Mouse (Mus musculus) heart, embryonic 14.5 days (tissue): ENCODE results near the gene Tbc1d9b. TPM values are rescaled to one million over a fixed set of nuclear protein-coding genes. Genes with fewer than 3 reads are reported as not detected.

Experiments
- ATAC-seq: fragments of 200-750 bp; cut with Nextera tagmentation; 2 replicates; pipeline ENCODE4 v1.8.0; 2017; ENCODE audit warnings: low read depth, moderate TSS enrichment; ENCODE audit not compliant: insufficient number of reproducible peaks, insufficient read depth, low FRiP score
- H3K27ac ChIP-seq, 2 experiments: fragments of 200-500 bp in 1 of 2; fragments of 300-500 bp in 1 of 2; sonication (generic) in 1 of 2; replicated peaks in 1 of 2; 2 replicates each; pipeline ENCODE4 v1.5.1; 2012 to 2014; ENCODE audit warnings: low read depth in 2 of 2, low read length in 2 of 2, control low read depth in 1 of 2, mild to moderate bottlenecking in 1 of 2, mixed read lengths in 1 of 2; ENCODE audit not compliant: control insufficient read depth in 1 of 2, insufficient read depth in 1 of 2
- H3K27me3 ChIP-seq: fragments of 300-500 bp; sonication (generic); 2 replicates; pipeline ENCODE4 v1.6.1; 2014; ENCODE audit warnings: mild to moderate bottlenecking, low read length, control low read depth; ENCODE audit not compliant: control insufficient read depth, insufficient read depth
- H3K36me3 ChIP-seq: fragments of 300-500 bp; sonication (generic); 2 replicates; pipeline ENCODE4 v1.6.1; 2014; ENCODE audit warnings: mild to moderate bottlenecking, control low read depth, low read length, mixed read lengths; ENCODE audit not compliant: control insufficient read depth, insufficient read depth
- H3K4me1 ChIP-seq, 2 experiments: fragments of 200-500 bp in 1 of 2; fragments of 300-500 bp in 1 of 2; sonication (generic) in 1 of 2; 2 replicates each; pipeline ENCODE4 v1.6.1; 2012 to 2014; ENCODE audit warnings: low read length in 2 of 2, control low read depth in 1 of 2, mixed read lengths in 1 of 2; ENCODE audit not compliant: control insufficient read depth in 2 of 2, insufficient read depth in 2 of 2
- H3K4me2 ChIP-seq: fragments of 300-500 bp; sonication (generic); 2 replicates; pipeline ENCODE4 v1.6.1; 2014; ENCODE audit warnings: mild to moderate bottlenecking, low read length
- H3K4me3 ChIP-seq, 2 experiments: fragments of 200-500 bp in 1 of 2; fragments of 300-500 bp in 1 of 2; sonication (generic) in 1 of 2; 2 replicates each; pipeline ENCODE4 v1.5.1; 2012 to 2014; ENCODE audit warnings: low read length in 2 of 2, mild to moderate bottlenecking in 2 of 2, control low read depth in 1 of 2, low read depth in 1 of 2, moderate library complexity in 1 of 2; ENCODE audit not compliant: control insufficient read depth in 1 of 2, insufficient read depth in 1 of 2
- H3K9ac ChIP-seq: fragments of 300-500 bp; sonication (generic); 2 replicates; pipeline ENCODE4 v1.6.1; 2014; ENCODE audit warnings: mild to moderate bottlenecking, low read length
- H3K9me3 ChIP-seq: fragments of 300-500 bp; sonication (generic); 2 replicates; pipeline ENCODE4 v1.6.1; 2016; ENCODE audit warnings: low read length, control low read depth; ENCODE audit not compliant: control insufficient read depth
- WGBS: fragments of 180-500 bp; shearing (Covaris S2); extraction: QIAGEN DNeasy Blood & Tissue Kit; methylation state at CpG from one replicate; pipeline ENCODE4 v1.1.7; 2014; 5-methylcytosine and 5-hydroxymethylcytosine counted together
- polyA plus RNA-seq: library from polyadenylated mRNA; unstranded; fragments of >200 nt; fragmentation: Nextera tagmentation; extraction: Ambion mirVana; gene quantifications from 2 replicates; pipeline ENCODE4 v1.2.1, GENCODE M21; 2014

The Tbc1d9b gene
- polyA plus RNA-seq, 1 experiment from 2014 or later = 28.7 TPM

DNA sequence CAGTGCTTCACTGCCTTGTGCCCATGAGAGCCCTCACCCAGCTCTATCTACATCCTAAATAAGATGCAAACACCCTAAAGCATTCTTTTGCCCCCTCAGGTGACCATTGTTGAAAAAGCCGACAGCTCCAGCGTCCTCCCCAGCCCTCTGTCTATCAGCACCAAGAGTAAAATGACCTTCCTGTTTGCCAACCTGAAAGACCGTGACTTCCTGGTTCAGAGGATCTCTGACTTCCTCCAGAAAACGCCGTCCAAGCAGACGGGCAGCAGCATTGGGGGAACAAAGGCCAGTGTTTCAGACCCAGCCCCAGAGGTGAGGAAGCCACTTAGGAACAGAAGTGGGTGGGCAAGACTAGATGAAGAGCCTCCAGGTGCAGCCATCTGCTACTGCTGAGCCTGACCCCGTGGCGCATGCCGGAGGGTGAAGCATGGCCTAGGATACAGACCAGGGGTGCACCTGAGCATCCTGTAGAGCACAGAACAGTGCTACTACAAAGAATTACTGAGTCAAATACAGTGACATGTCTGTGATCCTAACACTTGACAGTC lies 18.5 kb downstream of the Tbc1d9b start:
- peaks cover 88% of the 10 kb centered on the region for H3K36me3 ChIP-seq
- H3K4me2 ChIP-seq = no peak overlapping the region
- H3K27me3 ChIP-seq = no peaks in the 10 kb centered on the region
- H3K27ac ChIP-seq = no peak overlapping the region
- no peaks in the 10 kb centered on the region for H3K9me3 ChIP-seq
- no peak overlapping the region for H3K9ac ChIP-seq
- no peak for ATAC-seq
- H3K4me3 ChIP-seq = no peak overlapping the region
- 80% methylated on average over 9 of the region's 9 CpGs for WGBS
- peaks cover 11 to 12% of the 10 kb centered on the region in 2 experiments for H3K4me1 ChIP-seq

DNA sequence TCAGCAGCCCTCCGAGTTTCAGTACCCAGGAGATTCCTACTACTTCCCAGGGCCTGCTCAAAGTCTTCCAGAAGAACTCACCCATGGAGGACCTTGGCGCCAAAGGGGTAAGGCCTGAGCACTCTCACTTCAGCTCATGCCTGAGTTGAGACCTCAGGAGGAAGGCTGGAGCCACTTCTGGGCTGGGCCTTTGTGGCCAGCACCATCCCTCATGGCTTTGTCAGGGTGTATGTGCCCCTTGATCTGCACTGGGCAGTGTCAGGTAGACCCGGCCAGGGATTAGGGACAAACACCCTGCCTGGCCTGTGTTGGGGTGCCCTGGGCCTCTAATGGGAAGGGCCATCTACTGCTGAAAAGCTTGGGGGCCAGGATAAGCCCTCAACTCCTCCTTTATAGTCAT lies 20.2 kb downstream of the Tbc1d9b start:
- no peak for ATAC-seq

DNA sequence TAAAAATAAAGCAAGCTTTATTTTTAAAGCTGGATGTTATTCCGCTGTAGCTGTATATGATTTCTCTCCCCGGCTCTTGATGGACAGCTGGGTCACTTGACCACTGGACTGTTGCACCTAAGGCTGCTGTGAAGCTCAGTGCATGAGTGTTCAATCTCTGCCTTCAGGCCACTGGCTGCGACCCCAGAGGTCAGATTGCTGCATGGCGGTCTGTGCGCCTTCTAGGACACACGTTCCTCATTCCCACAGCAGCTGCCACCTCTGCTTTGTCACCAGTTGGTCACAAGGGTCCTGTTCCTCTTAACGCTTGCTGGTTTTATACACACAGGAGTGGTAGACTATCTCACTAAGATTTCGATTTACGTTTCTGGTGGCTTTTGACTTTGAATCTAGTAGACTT lies 23.0 kb downstream of the Tbc1d9b start:
- Histone ChIP-seq H3K27ac (no peak overlapping the region), H3K9ac (no peak overlapping the region), H3K9me3 (no peaks in the 10 kb centered on the region), H3K36me3 (peaks cover 99% of the 10 kb centered on the region), H3K4me3 (no peak overlapping the region), H3K4me2 (no peak overlapping the region), H3K4me1 (no peaks in the 10 kb centered on the region; a peak in 1 of 4 replicates), H3K27me3 (no peaks in the 10 kb centered on the region)
- no peak for ATAC-seq
- 79% methylated on average over 9 of the region's 9 CpGs for WGBS

More for the DNA sequence above, 20.2 kb downstream of the Tbc1d9b start:
- WGBS = 85% methylated on average over 3 of the region's 3 CpGs
- no peaks in the 10 kb centered on the region for H3K27me3 ChIP-seq
- peaks cover 87% of the 10 kb centered on the region for H3K36me3 ChIP-seq
- peaks cover 11 to 12% of the 10 kb centered on the region in 2 experiments for H3K4me1 ChIP-seq
- H3K4me2 ChIP-seq = no peak overlapping the region
- H3K9me3 ChIP-seq = no peaks in the 10 kb centered on the region
- no peak overlapping the region for H3K4me3 ChIP-seq
- H3K27ac ChIP-seq = no peak overlapping the region
- H3K9ac ChIP-seq = no peak overlapping the region

DNA sequence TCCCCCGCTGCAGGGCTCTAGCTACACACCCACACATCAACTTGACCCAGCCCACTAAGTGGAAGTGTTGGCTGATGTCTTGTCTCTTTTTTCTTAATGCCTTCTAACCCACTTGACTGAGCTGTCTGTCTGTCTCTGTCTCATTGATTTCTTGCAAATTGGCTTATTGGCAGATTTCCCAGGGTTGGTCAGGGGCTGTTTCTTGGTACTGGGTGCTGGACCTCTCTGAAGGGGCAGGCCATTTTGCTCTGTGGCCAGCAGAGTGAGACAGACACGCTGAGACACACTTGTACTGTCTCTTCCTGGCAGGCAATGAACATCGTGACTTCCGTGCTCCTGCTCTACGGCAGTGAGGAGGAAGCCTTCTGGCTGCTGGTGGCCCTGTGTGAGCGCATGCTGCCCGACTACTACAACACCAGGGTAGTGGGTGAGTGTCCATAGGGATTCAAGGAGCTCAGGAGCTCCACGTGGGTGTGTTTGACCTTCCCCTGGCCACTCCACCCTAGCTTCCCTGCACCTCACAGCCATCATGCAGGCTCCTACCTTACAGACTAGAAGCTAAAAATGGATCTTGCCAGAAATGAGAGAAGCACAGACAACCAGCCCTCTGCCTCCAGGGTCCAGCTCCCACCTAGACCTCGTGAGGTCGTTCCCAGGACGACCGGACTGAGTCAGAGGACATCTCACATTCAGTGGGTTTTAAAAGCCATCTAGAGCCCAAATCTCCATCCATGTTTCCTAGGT lies 23.8 kb downstream of the Tbc1d9b start:
- Histone ChIP-seq H3K9ac (no peak overlapping the region), H3K9me3 (no peaks in the 10 kb centered on the region), H3K4me2 (no peak overlapping the region), H3K27ac (no peak overlapping the region), H3K36me3 (peaks cover 99% of the 10 kb centered on the region), H3K4me3 (no peak overlapping the region), H3K27me3 (no peaks in the 10 kb centered on the region), H3K4me1 (no peaks in the 10 kb centered on the region; a peak in 1 of 4 replicates)
- WGBS = 75% methylated on average over 12 of the region's 12 CpGs
- ATAC-seq = no peak

DNA sequence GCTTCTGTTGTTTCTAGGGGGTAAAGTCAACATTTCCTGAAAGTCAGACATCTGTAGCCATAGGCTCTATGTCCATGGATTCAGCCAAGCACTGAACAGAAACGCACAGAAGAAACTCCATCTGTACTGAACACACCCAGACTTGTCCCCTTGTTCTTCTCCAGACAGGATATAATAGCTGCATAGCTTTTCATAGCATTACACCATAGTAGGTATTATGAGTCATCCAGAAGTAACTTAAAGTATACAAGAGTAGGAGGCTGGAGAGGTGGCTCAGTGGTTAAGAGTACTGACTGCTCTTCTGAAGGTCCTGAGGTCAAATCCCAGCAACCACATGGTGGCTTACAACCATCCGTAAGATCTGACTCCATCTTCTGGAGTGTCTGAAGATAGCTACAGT lies 24.6 kb downstream of the Tbc1d9b start:
- Histone ChIP-seq H3K36me3 (peaks cover 97% of the 10 kb centered on the region), H3K4me1 (no peaks in the 10 kb centered on the region; a peak in 1 of 4 replicates), H3K27ac (no peak overlapping the region), H3K9me3 (no peaks in the 10 kb centered on the region), H3K27me3 (no peaks in the 10 kb centered on the region), H3K9ac (no peak overlapping the region), H3K4me2 (no peak overlapping the region), H3K4me3 (no peak overlapping the region)
- no peak for ATAC-seq
- 90% methylated on average over 2 of the region's 2 CpGs for WGBS

DNA sequence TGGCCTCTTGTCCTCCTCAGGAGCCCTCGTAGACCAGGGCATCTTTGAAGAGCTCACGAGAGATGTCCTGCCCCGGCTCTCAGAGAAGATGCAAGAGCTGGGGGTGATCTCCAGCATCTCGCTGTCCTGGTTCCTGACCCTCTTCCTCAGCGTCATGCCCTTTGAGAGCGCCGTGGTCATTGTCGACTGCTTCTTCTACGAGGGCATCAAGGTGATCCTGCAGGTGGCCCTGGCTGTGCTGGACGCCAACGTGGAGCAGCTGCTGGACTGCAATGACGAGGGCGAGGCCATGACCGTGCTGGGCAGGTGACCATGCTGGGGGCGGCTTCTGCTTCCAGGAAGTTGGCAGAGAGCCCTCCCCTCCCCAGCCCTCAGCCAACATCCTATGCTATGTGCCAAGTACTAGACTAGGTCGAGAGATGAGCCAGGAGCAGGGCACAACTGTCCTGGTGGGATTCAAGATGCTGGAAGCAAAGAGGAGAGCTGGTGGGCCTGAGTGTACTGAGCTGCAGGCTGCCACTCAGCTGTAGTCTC lies 25.6 kb downstream of the Tbc1d9b start:
- H3K36me3 ChIP-seq = peaks cover 89% of the 10 kb centered on the region
- no peaks in the 10 kb centered on the region for H3K27me3 ChIP-seq
- no peak overlapping the region for H3K27ac ChIP-seq
- no peaks in the 10 kb centered on the region; a peak in 1 of 4 replicates for H3K4me1 ChIP-seq
- H3K4me3 ChIP-seq = no peak overlapping the region
- no peak overlapping the region for H3K9ac ChIP-seq
- no peak overlapping the region for H3K4me2 ChIP-seq
- no peak for ATAC-seq
- H3K9me3 ChIP-seq = no peaks in the 10 kb centered on the region
- 91% methylated on average over 16 of the region's 16 CpGs for WGBS

DNA sequence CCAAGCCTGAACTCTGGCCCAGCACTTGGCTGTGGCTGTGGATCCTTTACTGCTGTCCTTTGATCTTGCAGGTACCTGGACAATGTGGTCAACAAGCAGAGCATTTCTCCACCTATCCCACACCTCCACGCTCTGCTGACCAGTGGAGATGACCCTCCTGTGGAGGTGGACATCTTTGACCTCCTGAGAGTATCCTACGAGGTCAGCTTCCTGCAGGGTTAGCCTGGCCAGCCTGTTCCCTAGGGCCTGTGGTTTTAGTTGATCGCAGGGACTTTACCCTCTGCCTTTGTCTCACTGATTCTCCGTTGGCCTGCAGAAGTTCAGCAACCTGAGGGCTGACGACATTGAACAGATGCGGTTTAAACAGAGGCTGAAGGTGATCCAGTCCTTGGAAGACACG lies 27.1 kb downstream of the Tbc1d9b start:
- Histone ChIP-seq H3K9me3 (no peaks in the 10 kb centered on the region), H3K4me3 (no peak overlapping the region), H3K36me3 (peaks cover 89% of the 10 kb centered on the region), H3K4me2 (no peak overlapping the region), H3K9ac (no peak overlapping the region), H3K27me3 (no peaks in the 10 kb centered on the region), H3K27ac (no peak overlapping the region), H3K4me1 (no peaks in the 10 kb centered on the region; a peak in 1 of 4 replicates)
- ATAC-seq = no peak
- 87% methylated on average over 7 of the region's 7 CpGs for WGBS
